Mouse (Mus musculus) testis, adult 2 months (tissue): ENCODE results near the gene Stk16. TPM values are rescaled to one million over a fixed set of nuclear protein-coding genes. Genes with fewer than 3 reads are reported as not detected.

Source experiments
- H3K27ac ChIP-seq: fragments of 200-500 bp; 2 replicates; pipeline ENCODE4 v1.5.1; 2012; ENCODE audit warnings: low read depth, low read length; ENCODE audit not compliant: control insufficient read depth, insufficient read depth
- H3K27me3 ChIP-seq: fragments of 200-500 bp; 2 replicates; pipeline ENCODE4 v1.6.1; 2012; ENCODE audit warnings: mild to moderate bottlenecking, low read length, moderate library complexity; ENCODE audit not compliant: control insufficient read depth, insufficient read depth
- H3K36me3 ChIP-seq: fragments of 200-500 bp; 2 replicates; pipeline ENCODE4 v1.6.1; 2012; ENCODE audit warnings: mild to moderate bottlenecking, low read length; ENCODE audit not compliant: control insufficient read depth, insufficient read depth
- H3K4me1 ChIP-seq: fragments of 200-500 bp; 2 replicates; pipeline ENCODE4 v1.6.1; 2012; ENCODE audit warnings: low read length; ENCODE audit not compliant: control insufficient read depth, insufficient read depth
- H3K4me3 ChIP-seq: fragments of 200-500 bp; 2 replicates; pipeline ENCODE4 v1.5.1; 2012; ENCODE audit warnings: low read depth, mild to moderate bottlenecking, low read length, moderate library complexity, mixed read lengths; ENCODE audit not compliant: control insufficient read depth
- CTCF ChIP-seq: fragments of 200-500 bp; IDR thresholded peaks from 2 replicates; pipeline ENCODE4 v1.5.1; 2012; ENCODE audit warnings: low read depth, mild to moderate bottlenecking, inconsistent platforms, low read length, moderate library complexity; ENCODE audit not compliant: control insufficient read depth, insufficient read depth, insufficient replicate concordance
- POLR2A ChIP-seq: fragments of 200-500 bp; IDR thresholded peaks from 2 replicates; pipeline ENCODE4 v1.6.1; 2012; ENCODE audit warnings: low read depth, mild to moderate bottlenecking, inconsistent platforms, low read length, moderate library complexity; ENCODE audit not compliant: control insufficient read depth
- polyA plus RNA-seq: library from polyadenylated mRNA; depleted of rRNA; stranded (reverse); fragments of >200 nt; gene quantifications from 2 replicates; pipeline ENCODE4 v1.2.3, GENCODE M21; 2012

The Stk16 gene
- polyA plus RNA-seq, 1 experiment: 205 TPM

DNA sequence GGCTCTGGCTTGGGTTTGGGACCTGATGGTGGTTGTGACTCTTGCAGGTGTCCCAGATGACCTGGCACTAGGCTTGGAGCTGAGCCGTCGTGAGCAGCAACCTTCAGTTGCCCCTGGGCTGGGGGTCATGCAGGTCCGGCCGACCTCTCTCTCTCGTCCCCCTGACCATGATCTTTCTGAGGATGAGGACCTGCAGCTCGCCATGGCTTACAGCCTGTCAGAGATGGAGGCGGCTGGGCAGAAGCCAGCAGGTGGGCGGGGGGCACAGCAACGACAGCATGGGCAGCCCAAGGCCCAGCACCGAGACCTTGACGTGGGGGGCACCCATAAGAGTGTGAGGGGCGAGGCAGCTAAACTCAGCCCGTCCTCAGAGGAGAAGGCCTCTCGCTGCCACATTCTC lies 32.8 kb downstream of the Stk16 start:
- no peak overlapping the region for H3K27ac ChIP-seq
- peaks cover 2% of the 10 kb centered on the region; the same call in 1 of the 2 replicates for H3K36me3 ChIP-seq
- H3K4me3 ChIP-seq: no peak overlapping the region
- TF ChIP-seq POLR2A: no peak
- no peak for TF ChIP-seq CTCF
- H3K27me3 ChIP-seq: no peaks in the 10 kb centered on the region
- H3K4me1 ChIP-seq: no peaks in the 10 kb centered on the region

DNA sequence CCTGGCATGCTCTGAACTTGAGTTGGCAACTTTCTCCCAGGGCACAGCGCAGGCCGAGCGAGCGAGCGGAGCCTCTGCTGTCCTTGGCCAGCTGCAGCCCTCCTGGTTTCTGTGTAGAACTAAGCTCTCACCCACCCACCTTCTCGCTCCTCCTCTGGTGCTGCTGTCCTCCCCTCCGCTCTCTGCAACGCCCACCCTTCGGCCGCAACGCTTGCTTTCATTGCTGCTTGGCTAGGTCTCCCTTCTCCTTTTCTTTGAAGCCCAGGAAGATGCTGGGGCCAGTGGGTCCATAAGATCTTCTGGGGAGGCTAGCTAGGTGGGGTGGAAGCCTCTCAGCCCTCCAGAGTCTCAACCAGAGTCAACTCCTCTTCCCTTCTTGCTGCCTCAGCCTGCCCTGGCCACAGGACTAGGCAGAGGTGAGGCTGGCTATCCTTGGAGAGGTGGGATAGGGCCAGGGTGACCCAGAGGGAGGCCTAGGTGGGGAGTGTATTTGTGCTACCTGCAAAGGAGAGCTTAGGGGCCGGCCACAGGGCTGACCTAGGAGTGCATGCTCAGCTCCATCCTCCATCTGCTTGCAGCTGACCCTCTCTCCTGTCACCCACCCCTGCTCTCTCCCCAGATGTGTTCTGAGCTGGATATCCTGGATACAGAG lies 33.7 kb downstream of the Stk16 start:
- TF ChIP-seq CTCF: no peak
- TF ChIP-seq POLR2A: no peak
- Histone ChIP-seq H3K27me3 (no peaks in the 10 kb centered on the region), H3K4me1 (no peaks in the 10 kb centered on the region), H3K36me3 (peaks cover 2% of the 10 kb centered on the region; the same call in 1 of the 2 replicates), H3K27ac (no peak overlapping the region), H3K4me3 (no peak overlapping the region)

DNA sequence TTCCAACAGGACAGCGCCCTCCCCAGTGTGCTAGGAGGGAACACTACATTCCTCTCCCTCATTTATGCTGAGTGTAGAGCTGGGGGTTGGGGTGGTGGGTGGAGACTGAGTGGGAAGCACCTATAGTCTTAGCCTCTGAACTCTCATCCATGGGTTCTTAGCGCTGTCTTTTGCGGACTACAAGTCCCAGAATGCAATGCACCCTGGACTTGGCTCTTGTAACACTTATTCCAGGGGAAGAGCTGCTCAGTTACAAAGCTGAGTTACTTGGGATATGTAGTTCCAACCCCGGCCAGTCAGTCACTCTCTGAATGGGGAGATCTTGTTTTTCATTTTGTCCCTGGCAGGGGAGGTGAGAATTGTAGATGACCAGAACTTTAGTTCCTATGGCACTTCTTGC lies 34.2 kb downstream of the Stk16 start:
- H3K27me3 ChIP-seq: no peaks in the 10 kb centered on the region
- TF ChIP-seq POLR2A (no peak), CTCF (no peak)
- H3K4me3 ChIP-seq: no peak overlapping the region

DNA sequence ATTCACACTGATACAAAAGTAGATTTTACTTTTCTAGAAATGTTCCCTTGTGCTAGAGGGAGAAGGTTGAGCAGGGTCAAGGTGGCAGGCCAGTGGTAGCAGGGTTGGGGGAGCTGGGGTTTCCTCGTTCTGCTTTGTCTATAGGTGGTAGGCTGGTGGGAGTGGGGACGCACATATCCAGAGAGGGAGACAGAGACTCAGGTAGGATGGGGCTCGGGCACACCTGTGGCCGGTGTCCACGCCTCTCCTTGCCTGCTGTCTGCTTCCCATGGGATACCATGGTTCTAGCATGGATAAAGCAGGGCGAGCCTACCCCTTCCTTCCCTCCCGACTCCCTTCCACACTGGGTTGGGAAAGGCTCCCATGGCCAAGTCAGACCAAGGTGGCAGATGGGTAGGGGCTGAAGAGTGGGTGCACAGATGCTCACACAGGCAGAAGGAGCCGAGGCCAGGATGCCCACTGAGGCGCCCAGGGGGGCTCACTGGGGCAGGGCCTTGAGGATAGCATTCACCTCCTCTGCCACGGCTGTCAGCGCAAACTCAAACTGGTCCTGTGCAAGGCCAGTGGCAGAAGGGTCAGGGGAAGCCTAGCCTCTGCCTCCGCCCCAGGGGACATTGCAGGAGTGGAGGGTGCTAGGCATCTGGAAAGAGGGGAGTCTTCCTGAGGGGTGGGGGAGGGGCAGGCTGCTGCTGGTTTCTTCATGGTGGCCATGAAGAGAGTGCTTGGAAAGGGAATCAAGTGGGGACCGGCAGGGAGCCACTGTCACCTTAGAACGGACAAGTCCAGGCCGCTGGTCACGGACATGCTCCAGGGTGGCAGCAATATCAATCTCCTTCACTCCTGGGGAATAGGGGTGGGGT lies 36.7 kb downstream of the Stk16 start:
- Histone ChIP-seq H3K4me3 (no peak overlapping the region), H3K4me1 (peaks cover 7% of the 10 kb centered on the region), H3K27me3 (no peaks in the 10 kb centered on the region), H3K36me3 (no peaks in the 10 kb centered on the region), H3K27ac (no peak overlapping the region)
- TF ChIP-seq POLR2A (no peak), CTCF (no peak)

More for the DNA sequence above, 34.2 kb downstream of the Stk16 start:
- no peak overlapping the region for H3K27ac ChIP-seq
- no peaks in the 10 kb centered on the region for H3K4me1 ChIP-seq
- peaks cover 2% of the 10 kb centered on the region; the same call in 1 of the 2 replicates for H3K36me3 ChIP-seq

DNA sequence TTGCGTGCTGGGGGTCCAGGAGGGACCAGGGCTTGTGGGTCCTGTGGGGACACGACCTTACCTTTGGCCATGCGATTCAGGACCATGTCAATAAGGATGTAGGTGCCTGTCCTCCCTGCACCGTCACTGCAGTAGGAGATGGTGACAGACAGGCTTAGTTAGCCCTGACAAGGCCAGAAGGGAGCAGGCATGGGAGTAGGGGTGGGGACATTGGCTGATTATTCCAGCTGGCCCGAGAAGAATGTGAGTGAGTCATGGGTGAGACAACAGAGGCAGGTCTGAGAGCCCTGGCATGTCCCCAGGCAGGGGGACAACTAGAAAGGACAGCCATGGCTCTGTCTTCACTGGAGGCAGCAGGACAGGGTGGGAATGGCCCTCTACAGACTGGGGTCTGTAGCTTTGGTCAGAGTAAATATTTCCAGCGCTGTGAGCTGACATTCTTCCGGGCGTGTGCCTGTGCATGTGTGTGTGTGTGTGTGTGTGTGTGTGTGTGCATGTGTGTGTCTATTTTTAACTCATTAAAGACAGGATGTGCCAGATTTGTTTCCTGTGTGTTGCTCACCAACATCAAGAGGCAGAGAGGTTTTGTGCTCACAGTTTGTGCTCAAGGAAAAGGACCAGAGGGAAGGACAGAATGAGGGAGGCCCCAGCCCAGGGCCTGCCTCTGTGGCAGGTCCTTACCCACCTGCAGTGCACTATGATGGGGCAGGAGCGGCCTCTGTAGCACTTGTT lies 37.6 kb downstream of the Stk16 start:
- no peak overlapping the region for H3K4me3 ChIP-seq
- TF ChIP-seq CTCF: no peak
- no peak for TF ChIP-seq POLR2A
- H3K36me3 ChIP-seq: no peaks in the 10 kb centered on the region
- H3K27ac ChIP-seq: no peak overlapping the region
- no peaks in the 10 kb centered on the region for H3K27me3 ChIP-seq
- H3K4me1 ChIP-seq: peaks cover 13% of the 10 kb centered on the region

DNA sequence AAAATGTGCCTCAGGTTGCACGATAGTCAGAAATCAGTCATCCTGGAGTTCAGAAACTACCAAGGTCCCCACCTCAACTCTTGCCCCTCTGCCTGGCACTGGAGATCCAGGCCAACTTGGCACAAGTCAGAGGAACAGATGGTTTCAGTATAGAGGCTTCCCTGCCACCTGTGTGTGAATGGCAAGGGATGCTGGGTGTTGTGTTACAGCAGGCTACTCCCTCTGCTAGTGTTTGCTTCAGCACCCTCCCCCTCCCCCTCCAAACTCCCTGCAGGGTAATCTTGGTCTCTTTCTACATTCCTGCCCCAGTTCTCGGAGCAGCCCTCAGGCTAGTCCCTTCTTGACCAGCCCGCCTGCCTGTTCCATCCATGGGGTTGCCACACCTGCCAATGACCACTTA lies 39.9 kb downstream of the Stk16 start:
- TF ChIP-seq CTCF: no peak
- TF ChIP-seq POLR2A: no peak
- Histone ChIP-seq H3K36me3 (no peaks in the 10 kb centered on the region), H3K27ac (no peak overlapping the region)

More for the DNA sequence above, 39.9 kb downstream of the Stk16 start:
- Histone ChIP-seq H3K4me3 (no peak overlapping the region), H3K4me1 (peaks cover 18% of the 10 kb centered on the region), H3K27me3 (no peaks in the 10 kb centered on the region)
